Mouse (Mus musculus) hindbrain, embryonic 10.5 days (tissue): ENCODE results near the gene Chst1. TPM values are rescaled to one million over a fixed set of nuclear protein-coding genes. Genes with fewer than 3 reads are reported as not detected.

ENCODE experiments used
- DNase-seq: peaks from one replicate; pipeline ENCODE4 v3.0.0-alpha.2; 2017; ENCODE audit warnings: low spot score
- H3K27ac ChIP-seq: fragments of 300-500 bp; sonication (generic); 2 replicates; pipeline ENCODE4 v1.5.1; 2016; ENCODE audit warnings: mild to moderate bottlenecking, moderate library complexity
- H3K27me3 ChIP-seq: fragments of 300-500 bp; sonication (generic); 2 replicates; pipeline ENCODE4 v1.6.1; 2016; ENCODE audit warnings: mild to moderate bottlenecking; ENCODE audit not compliant: poor library complexity, insufficient read depth, severe bottlenecking
- H3K36me3 ChIP-seq: fragments of 300-500 bp; sonication (generic); 2 replicates; pipeline ENCODE4 v1.6.1; 2016; ENCODE audit warnings: mild to moderate bottlenecking, moderate library complexity
- H3K4me1 ChIP-seq: fragments of 300-500 bp; sonication (generic); replicated peaks from 2 replicates; pipeline ENCODE4 v1.6.1; 2016; ENCODE audit warnings: mild to moderate bottlenecking
- H3K4me3 ChIP-seq: fragments of 300-500 bp; sonication (generic); 2 replicates; pipeline ENCODE4 v1.5.1; 2016; ENCODE audit warnings: mild to moderate bottlenecking, moderate library complexity
- H3K9me3 ChIP-seq: fragments of 300-500 bp; sonication (generic); 2 replicates; pipeline ENCODE4 v1.6.1; 2016; ENCODE audit warnings: mild to moderate bottlenecking, moderate library complexity
- WGBS: fragments of 180-500 bp; shearing (Covaris S2); methylation state at CpG from one replicate; pipeline ENCODE4 v1.1.7; 2016; 5-methylcytosine and 5-hydroxymethylcytosine counted together
- polyA plus RNA-seq: library from polyadenylated mRNA; unstranded; fragments of >200 nt; fragmentation: Nextera tagmentation; extraction: Ambion mirVana; gene quantifications from 2 replicates; pipeline ENCODE4 v1.2.1, GENCODE M21; 2016

Chst1 gene
- polyA plus RNA-seq, 1 experiment from 2014 or later = 5.0 TPM

DNA sequence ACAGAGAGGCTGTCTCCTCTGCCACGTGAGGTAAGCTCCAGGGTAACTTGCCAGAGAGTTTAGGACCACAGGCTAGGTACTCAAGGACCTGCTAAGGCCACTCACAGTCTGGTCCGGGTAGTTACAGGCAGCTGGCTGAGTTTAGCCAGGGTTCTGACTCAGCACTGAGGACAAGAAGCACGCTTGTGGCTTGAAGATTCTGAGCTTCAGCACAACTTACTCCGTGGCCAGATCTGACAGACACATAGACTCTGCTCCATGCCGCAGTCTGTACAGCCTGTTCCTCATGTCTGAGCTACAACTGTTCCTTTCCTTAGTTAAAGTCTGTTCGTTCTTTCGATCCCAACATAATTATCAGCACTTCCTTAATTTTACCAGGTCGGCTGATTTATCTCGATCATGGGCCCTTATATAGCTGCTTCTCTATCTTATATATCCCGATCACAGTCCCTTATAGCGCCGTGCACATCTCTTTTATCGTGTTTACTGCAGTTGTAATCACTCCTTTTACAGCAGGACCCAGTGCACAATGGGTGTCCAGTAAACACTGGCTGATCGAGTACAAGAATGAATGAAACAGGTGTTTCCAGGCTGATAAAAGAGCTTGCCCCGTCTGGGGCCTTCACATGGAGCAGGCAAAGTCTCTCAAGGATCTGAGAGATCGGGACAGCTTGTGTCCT is 17.7 kb downstream of the Chst1 start:
- 84% methylated on average over 16 of the region's 16 CpGs for WGBS
- Histone ChIP-seq H3K36me3 (peaks cover 13% of the 10 kb centered on the region), H3K27ac (no peak overlapping the region), H3K4me1 (no peaks in the 10 kb centered on the region), H3K9me3 (peaks cover 6% of the 10 kb centered on the region), H3K4me3 (no peak overlapping the region), H3K27me3 (peaks cover 15% of the 10 kb centered on the region)
- DNase-seq = no peak

DNA sequence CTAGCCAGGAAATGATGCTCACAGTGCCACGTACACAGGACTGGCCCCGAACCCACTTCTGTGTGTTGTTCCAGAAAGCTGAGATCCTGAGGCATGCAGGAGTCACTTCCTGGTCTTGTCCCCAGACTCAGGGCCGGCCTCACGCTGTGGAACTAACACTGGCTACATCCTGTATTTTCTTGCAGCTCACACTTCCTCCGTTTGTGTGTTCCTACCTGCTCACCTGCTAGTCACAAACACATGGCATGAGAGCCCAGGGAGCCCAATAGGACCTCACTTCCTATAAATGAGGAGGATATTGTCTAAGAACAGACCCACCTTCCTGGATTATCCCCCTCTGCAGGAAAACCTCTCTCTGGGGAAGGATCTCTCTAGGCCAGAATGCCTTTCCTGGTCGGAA is 18.5 kb downstream of the Chst1 start:
- Histone ChIP-seq H3K36me3 (peaks cover 12% of the 10 kb centered on the region), H3K4me1 (no peaks in the 10 kb centered on the region), H3K4me3 (no peak overlapping the region), H3K27me3 (peaks cover 7% of the 10 kb centered on the region; the same call in 1 of the 2 replicates), H3K27ac (peak overlapping the region; percentile 45; the same call in 1 of the 2 replicates), H3K9me3 (peaks cover 6% of the 10 kb centered on the region)
- WGBS = 77% methylated on average over 6 of the region's 6 CpGs
- DNase-seq = no peak

DNA sequence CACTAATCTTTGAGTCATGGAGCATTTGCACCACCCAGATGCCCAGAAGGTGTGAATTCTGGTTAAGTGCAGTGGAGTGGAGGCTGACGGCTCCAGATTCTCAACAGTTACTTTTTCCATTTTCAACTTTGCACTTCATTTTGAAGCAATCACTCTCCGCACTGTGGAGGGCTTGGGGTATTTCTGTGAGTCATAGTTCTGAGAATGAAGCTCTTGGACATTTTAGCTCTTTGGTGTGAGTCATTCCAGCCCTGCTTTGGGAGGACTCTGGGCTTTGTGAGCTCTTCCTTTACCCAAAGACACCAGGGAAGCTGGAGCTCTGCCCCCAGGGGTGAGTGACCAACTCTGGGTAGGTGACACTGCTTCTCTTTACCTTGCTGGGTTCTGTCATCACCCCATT is 28.1 kb downstream of the Chst1 start:
- DNase-seq = no peak
- no peaks in the 10 kb centered on the region for H3K27me3 ChIP-seq
- no peaks in the 10 kb centered on the region for H3K9me3 ChIP-seq
- H3K36me3 ChIP-seq = no peaks in the 10 kb centered on the region
- no peak overlapping the region for H3K27ac ChIP-seq
- 0 out of 2 replicates have a peak, but pooled peaks cover 7% of the 10 kb centered on the region for H3K4me1 ChIP-seq
- H3K4me3 ChIP-seq = no peak overlapping the region
- WGBS = 82% methylated on average over 2 of the region's 2 CpGs

DNA sequence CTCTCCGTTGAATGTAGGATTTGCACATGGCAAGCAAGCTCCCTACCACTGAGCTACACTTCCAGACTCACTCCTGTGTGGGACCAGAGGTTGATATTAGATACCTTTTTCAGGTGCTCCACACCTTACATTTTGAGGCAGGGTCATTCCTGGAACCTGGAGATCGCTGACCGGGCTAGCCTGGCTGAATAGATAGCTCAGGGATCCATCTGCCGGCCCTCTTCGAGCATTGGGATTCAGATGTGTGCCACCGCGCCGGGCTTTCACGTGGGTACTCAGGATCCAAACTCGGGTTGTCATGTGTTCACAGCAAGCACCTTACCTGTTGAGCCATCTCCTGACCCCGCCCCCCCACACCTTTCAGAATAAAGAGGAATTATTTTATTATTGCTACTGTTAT is 31.3 kb downstream of the Chst1 start:
- DNase-seq = no peak
- no peak overlapping the region for H3K4me3 ChIP-seq
- no peaks in the 10 kb centered on the region for H3K36me3 ChIP-seq
- peaks cover 11% of the 10 kb centered on the region; the same call in 1 of the 2 replicates for H3K4me1 ChIP-seq
- H3K9me3 ChIP-seq = no peaks in the 10 kb centered on the region
- H3K27me3 ChIP-seq = no peaks in the 10 kb centered on the region
- no peak overlapping the region for H3K27ac ChIP-seq
- WGBS = 92% methylated on average over 11 of the region's 11 CpGs

DNA sequence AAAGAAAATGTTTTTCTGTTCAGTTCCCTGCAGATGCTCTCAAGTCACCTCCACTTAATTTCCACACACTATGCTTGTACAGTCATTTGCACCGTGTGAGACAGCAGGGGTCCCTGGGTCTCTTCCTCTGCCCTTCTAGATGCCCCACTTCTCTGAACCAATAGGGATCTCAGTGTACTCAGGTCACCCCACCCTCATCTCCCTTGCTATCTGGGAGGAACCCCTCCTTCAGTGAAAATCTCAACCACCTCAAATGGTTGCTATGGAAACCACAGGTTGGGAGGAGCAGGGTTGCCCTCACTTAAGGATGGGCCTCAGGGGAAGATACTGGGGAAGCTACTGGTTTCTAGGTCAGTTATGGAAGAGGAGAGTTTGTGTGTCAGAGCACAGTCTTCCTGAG is 32.5 kb downstream of the Chst1 start:
- no peak overlapping the region for H3K4me3 ChIP-seq
- no peaks in the 10 kb centered on the region for H3K9me3 ChIP-seq
- peaks cover 11% of the 10 kb centered on the region; the same call in 1 of the 2 replicates for H3K4me1 ChIP-seq
- 61% methylated on average over 1 of the region's 1 CpGs for WGBS
- no peaks in the 10 kb centered on the region for H3K36me3 ChIP-seq
- H3K27me3 ChIP-seq = no peaks in the 10 kb centered on the region
- H3K27ac ChIP-seq = no peak overlapping the region
- no peak for DNase-seq

DNA sequence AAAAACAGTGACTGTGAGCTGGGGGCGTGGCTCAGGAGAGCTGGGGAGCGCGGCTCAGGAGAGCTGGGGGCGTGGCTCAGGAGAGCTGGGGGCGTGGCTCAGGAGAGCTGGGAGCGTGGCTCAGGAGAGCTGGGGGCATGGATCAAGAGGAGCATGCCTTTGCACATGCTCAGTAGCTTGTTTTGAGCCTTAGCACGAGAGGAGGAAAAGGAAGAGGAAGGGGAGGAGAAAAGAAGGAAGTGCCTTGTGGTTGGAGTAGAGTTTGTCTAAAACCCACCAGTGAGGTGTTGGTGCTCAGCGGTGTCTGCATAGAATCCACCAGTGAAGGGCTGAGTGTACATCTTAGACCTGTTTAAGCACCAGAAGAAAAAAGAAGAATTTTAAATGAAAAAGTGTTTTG is 41.0 kb downstream of the Chst1 start:
- Histone ChIP-seq H3K36me3 (no peaks in the 10 kb centered on the region), H3K4me3 (no peak overlapping the region), H3K9me3 (no peaks in the 10 kb centered on the region), H3K27me3 (no peaks in the 10 kb centered on the region), H3K4me1 (peaks cover 18% of the 10 kb centered on the region), H3K27ac (no peak overlapping the region)
- WGBS = 28% methylated on average over 8 of the region's 8 CpGs
- no peak for DNase-seq

DNA sequence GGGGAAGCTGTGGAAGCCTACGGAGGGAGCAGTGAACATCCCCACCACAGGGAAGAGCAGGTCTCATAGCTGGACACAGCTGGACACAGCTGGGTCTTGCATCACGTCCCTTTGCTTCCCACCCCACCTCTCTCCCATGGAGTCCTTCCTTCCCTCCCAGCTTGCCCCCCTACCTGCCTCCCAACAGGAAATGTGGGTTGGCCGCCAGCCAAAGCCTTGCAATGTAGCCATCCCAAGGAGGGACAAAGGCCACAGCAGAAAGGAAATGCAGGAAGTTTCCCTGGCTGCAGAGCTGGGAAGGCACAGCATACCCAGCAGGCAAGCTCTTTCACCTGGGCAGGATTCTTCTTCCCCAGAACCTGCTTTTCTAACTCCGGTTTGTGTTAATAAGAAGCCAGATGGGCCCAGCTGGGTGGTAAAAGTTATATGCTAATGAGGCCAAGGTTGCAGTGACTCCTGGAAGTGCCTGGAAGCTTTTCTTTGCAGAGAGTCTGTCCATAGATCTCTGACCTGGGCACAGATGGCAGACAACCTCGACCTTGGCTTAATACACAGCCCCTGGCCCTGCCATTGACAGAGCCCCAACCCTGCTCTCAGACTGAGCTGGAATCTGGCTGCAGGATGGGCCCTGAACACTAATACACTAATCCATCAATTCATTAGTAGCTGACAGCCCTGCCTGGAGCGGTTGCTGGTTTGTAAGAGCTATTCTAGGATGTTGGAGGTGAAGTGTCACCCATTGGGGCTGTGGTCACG is 46.0 kb downstream of the Chst1 start:
- 50% methylated on average over 7 of the region's 7 CpGs for WGBS
- H3K27me3 ChIP-seq = no peaks in the 10 kb centered on the region
- peak; percentile 15 for DNase-seq
- peak overlapping the region; percentile 66 for H3K27ac ChIP-seq
- H3K4me1 ChIP-seq = peaks cover 27% of the 10 kb centered on the region
- H3K4me3 ChIP-seq = no peak overlapping the region
- H3K9me3 ChIP-seq = no peaks in the 10 kb centered on the region
- no peaks in the 10 kb centered on the region for H3K36me3 ChIP-seq

DNA sequence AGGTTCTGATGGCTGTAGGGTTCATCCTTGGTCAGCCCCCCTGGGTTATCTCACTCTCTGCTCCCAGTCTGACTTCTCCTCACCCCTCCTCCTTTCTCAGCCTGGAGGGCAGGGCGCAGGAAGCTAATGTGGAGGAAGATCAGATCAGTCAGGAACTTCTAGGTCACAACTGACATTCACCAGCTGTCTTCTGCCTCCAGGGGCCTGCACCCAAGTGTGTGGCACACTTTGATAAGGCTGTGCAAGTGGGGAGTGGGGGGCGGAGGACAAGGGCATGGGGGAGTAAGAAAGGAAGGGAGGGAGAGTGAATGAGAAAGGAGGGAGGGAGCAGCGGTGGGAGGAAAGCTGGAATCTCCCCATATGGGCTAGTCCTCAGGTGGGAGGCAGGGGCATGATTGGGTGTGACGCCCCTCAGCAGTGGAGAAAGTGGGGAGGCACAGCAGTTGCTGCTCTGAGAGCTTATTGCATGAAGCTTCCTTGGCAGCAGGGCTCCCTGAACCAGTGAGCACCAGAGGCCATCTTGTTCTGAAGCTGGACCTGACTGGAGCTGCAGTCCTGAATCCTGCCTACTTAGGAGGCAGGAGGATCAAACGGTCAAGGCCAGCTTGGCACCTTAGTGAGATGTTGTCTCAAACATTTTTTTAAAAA is 49.8 kb downstream of the Chst1 start:
- Histone ChIP-seq H3K4me1 (peaks cover 27% of the 10 kb centered on the region), H3K27me3 (no peaks in the 10 kb centered on the region), H3K4me3 (no peak overlapping the region), H3K36me3 (no peaks in the 10 kb centered on the region), H3K27ac (no peak overlapping the region), H3K9me3 (no peaks in the 10 kb centered on the region)
- 58% methylated on average over 5 of the region's 5 CpGs for WGBS
- DNase-seq = no peak

DNA sequence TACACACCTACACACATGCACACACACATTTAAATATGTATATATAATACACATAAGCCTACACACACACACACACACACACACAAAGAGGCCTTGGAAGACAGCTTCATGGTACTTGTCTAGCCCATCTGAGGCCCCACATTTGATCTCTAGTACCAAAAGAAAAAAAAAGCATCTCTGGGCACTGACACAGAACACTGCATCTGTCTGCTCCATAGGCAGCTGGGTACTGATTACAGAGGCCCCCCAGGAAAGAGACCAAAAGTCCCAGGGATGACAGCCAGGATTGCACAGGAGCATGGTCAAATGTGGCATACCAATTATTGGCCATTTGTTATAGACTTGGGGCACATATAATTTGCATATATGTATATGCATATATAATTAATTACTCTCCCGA is 50.9 kb downstream of the Chst1 start:
- H3K4me3 ChIP-seq = no peak overlapping the region
- no peak for DNase-seq
- no peaks in the 10 kb centered on the region for H3K27me3 ChIP-seq
- WGBS = 84% methylated on average over 1 of the region's 1 CpGs
- H3K27ac ChIP-seq = no peak overlapping the region
- H3K9me3 ChIP-seq = no peaks in the 10 kb centered on the region
- H3K36me3 ChIP-seq = no peaks in the 10 kb centered on the region
- H3K4me1 ChIP-seq = peaks cover 20% of the 10 kb centered on the region

DNA sequence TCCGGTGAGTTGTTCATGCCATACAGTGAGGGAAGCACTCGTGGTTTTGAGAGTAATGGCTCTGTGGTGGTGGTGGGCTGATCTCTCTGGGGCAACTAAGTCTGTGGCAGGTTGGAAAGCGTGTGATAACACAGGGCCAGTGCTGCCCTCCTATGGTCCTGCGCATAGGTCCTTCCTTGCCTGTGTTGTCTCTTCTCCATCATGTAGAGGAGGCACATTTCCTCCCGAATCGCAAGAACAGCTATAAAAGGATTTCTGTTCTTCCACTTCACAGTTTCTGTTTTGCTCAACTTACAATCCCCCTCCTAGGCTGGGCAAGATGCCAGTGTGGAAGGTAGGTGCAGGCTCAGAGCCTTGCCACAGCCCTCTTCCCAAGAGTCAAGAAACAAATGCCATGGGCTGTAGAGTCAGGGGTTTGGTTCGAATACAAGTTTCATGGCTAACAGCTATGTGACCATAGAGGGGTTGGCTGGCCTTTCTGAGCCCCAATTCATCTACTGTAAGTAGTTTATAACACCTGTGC is 51.8 kb downstream of the Chst1 start:
- 86% methylated on average over 7 of the region's 7 CpGs for WGBS

DNA sequence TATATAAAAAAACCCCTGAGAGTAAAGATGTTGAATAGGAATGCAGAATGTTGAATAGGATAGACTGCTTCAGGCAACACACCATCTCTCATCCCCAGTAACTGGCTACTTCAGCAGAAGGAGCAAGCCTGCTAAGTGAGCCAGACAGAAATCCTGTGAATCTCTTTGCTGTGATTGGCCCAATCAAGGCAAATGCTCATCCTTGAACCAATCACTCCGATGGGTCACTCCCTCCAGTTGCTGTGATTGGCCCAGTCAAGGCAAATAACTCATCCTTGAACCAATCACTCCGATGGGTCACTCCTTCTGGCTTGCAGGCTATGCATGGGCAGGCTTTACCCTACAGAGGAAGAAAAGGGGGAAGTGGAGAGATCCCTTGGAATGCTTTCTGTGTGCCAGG is 57.7 kb downstream of the Chst1 start:
- Histone ChIP-seq H3K27me3 (no peaks in the 10 kb centered on the region), H3K4me3 (no peak overlapping the region), H3K36me3 (no peaks in the 10 kb centered on the region), H3K9me3 (no peaks in the 10 kb centered on the region), H3K27ac (no peak overlapping the region), H3K4me1 (peaks cover 20% of the 10 kb centered on the region)
- WGBS = 83% methylated on average over 2 of the region's 2 CpGs
- DNase-seq = no peak

More for the DNA sequence above, 51.8 kb downstream of the Chst1 start:
- H3K27me3 ChIP-seq = no peaks in the 10 kb centered on the region
- H3K36me3 ChIP-seq = no peaks in the 10 kb centered on the region
- no peak overlapping the region for H3K27ac ChIP-seq
- no peaks in the 10 kb centered on the region for H3K9me3 ChIP-seq
- no peak for DNase-seq
- peaks cover 11% of the 10 kb centered on the region for H3K4me1 ChIP-seq
- H3K4me3 ChIP-seq = no peak overlapping the region

DNA sequence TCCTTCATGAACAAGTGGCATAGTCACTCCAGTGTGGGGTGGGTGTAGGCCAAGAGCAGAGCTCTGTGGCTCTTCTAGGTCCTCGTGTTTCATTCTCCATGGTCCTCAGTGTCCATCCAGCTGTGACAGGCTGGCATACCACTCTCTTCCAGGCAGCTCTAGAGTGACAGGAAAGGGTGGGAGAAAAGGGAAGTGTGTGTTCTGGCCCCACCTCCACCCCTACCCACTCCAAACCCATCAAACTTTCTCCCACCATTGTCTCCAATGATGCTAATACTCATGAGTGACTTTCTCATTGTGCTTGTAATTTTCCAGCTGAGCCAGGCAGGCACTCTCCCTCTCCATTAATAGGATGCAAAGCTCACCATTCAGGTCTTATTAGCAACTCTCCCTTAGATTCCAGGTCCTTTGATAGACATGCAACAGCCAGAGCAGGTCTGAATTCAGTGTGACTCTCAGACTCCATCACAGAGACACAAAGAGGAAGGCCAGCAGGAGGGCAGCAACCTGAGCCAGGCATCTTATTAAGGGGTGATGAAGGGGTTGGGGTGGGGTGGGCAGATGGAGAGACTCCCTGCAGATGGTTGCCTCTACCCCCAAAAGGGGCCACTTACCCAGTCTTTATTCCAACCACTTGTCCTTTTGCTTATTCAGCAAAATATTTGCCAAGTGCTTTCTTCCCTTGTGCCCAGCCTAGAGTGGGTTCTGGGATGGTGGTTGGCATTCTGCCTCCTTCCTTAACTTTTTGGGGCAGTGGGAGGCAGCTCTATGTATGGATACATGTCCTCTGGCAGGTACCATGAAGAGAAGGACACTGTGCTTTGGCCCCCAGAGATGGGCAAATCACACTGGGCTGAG is 59.0 kb downstream of the Chst1 start:
- no peaks in the 10 kb centered on the region for H3K9me3 ChIP-seq
- H3K36me3 ChIP-seq = no peaks in the 10 kb centered on the region
- WGBS = 37% methylated on average over 1 of the region's 1 CpGs
- no peaks in the 10 kb centered on the region for H3K27me3 ChIP-seq
- H3K27ac ChIP-seq = peak overlapping the region; percentile 0; the same call in 1 of the 2 replicates
- H3K4me1 ChIP-seq = peaks cover 24% of the 10 kb centered on the region
- no peak overlapping the region for H3K4me3 ChIP-seq
- no peak for DNase-seq
